Comparison of ENCODE assay signal across 1 mouse cellular context in the genomic region with DNA sequence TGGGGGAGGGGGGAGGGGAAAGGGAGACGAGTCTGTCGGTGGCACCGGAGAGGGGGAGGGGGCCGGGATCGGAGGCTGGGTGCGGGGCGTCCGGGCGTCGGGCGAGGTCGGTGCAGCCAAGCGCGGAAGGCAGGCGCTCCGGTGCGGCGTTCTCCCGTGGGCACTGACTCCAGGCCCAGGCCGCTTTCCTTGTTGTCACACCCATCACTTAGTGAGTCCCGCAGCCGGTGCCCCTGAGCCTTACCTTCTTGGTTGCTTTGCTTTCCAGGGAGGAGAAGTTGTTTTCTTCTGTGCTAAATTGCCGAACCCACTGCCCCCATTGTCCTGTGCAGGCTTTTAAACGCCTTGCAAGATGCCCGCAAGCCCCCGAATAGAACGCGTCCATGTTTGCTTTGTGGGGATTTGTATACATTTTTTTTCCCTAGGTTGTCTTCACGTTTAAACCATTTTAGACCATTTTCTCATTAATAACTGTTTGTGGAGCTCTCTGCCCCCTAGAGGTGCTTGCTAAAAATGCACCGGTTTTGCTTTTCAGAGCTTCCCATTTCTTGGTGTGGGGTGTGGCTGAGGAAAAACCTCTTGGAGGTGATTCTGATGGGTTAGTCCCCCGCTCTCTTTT.
TF ChIP-seq lines count a peak whose summit lies in the region.

No protein-coding gene starts in this region.

TF ChIP-seq in MEL, 35 proteins besides CTCF, POLR2A, EP300 and RAD21 (continued from another document):
- TF ChIP-seq MYB (IDR thresholded peaks at IDR 0.05; ENCODE audit: low read depth, low read length) = no peak
- TF ChIP-seq ZNF384 (IDR thresholded peaks at IDR 0.05; ENCODE audit: low read depth, low read length) = peak; percentile 39; the same call in 1 of the 2 replicates
- TF ChIP-seq MAFK (IDR thresholded peaks at IDR 0.05; ENCODE audit: borderline replicate concordance, low read depth, low read length) = no peak
- TF ChIP-seq BHLHE40 (IDR thresholded peaks at IDR 0.05; ENCODE audit: borderline replicate concordance, low read depth, low read length) = no peak
- no peak for TF ChIP-seq ELF1 (IDR thresholded peaks at IDR 0.05; ENCODE audit: low read depth, low read length)
- TF ChIP-seq SIN3A (IDR thresholded peaks at IDR 0.05; ENCODE audit: low read length) = peak; percentile 17; the same call in 1 of the 2 replicates
- no peak for TF ChIP-seq CHD1 (IDR thresholded peaks at IDR 0.05; ENCODE audit: low read depth, low read length)
- TF ChIP-seq MAX (IDR thresholded peaks at IDR 0.05; ENCODE audit: low read length) = no peak
- no peak for TF ChIP-seq MEF2A (IDR thresholded peaks at IDR 0.05; ENCODE audit: extremely low read depth, insufficient replicate concordance, low read depth, low read length, poor library complexity, severe bottlenecking)
- TF ChIP-seq ETS1 (IDR thresholded peaks at IDR 0.05; ENCODE audit: low read depth, low read length) = no peak
- TF ChIP-seq ZMIZ1 (IDR thresholded peaks at IDR 0.05; ENCODE audit: low read depth, low read length) = no peak
- no peak for TF ChIP-seq NRF1 (IDR thresholded peaks at IDR 0.05; ENCODE audit: insufficient read depth, low read depth, low read length, poor library complexity, severe bottlenecking)
- TF ChIP-seq MAZ (IDR thresholded peaks at IDR 0.05; ENCODE audit: low read depth, low read length) = no peak
- TF ChIP-seq UBTF (IDR thresholded peaks at IDR 0.05; ENCODE audit: borderline replicate concordance, insufficient read depth, low read depth, low read length) = no peak
TF ChIP-seq in MEL: peak in this region for 6.
